Mouse (Mus musculus): ENCODE results near the gene Ttll12. TPM values are rescaled to one million over a fixed set of nuclear protein-coding genes. Genes with fewer than 3 reads are reported as not detected.
A peak's percentile ranks its signal among the peaks of the same experiment; 100 is the strongest.

The Ttll12 gene
- polyA plus RNA-seq, 1 experiment from 2014 or later = 47.1 TPM

DNA sequence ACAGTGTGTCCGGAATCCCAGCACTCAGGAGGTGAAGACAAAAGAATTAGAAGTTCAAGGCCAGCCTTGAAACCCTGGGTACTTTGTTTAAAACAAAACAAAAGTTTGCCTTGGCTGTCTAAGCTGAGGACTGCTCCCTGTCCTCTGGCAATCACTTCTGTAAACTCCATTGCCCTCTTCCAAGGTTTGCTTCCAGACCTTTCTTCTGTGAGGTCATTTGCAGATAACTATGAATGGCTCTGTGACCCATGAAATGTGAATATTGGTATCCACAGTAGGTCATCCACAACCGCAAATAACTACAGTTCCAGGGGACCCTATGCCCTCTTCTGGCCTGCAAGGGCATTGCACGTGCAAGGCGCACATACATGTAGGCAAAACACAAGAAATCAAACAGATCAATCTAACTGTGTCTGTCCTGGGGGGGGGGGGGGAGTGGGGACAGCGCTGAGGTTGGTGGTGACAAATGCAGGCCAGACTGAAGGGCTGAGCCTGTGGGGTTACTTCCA, 62.9 kb downstream of the Ttll12 start:
- H3K9ac ChIP-seq (replicated peaks) = no peak overlapping the region
- peaks cover 5% of the 10 kb centered on the region for H3K4me1 ChIP-seq
- no peak for ATAC-seq (ENCODE audit: low FRiP score, low read depth)
- H3K4me3 ChIP-seq = no peak overlapping the region
- H3K9me3 ChIP-seq = no peaks in the 10 kb centered on the region
- H3K27me3 ChIP-seq = peaks cover 36% of the 10 kb centered on the region
- whole genome bisulfite sequencing = 84% methylated on average over 5 of the region's 5 CpGs
- no peak overlapping the region for H3K27ac ChIP-seq (replicated peaks)
- no peak overlapping the region for H3K4me2 ChIP-seq (replicated peaks)
- no peaks in the 10 kb centered on the region for H3K36me3 ChIP-seq

DNA sequence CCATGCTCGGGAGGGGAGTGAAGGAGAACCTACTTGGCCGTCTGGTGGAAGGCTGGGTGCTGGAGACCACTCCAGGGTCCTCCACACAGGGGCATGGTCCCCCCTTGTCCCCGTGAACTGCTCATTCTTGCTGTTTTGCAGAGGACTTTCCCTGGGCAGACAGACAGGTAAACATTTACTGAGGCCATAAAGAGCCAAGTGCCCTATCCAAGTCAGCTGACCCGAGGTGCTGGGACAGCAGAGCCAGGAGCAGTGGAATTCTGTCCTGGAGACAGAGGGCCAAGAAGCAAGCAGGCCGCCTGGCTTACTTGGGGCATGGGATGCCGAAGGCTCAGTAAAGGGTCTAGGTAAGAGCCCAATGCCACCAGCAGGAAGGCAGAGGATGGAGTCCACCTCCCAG, 64.3 kb downstream of the Ttll12 start:
- ATAC-seq (ENCODE audit: low FRiP score, low read depth) = no peak
- H3K4me3 ChIP-seq = no peak overlapping the region
- H3K27me3 ChIP-seq = peaks cover 49% of the 10 kb centered on the region
- no peak overlapping the region for H3K27ac ChIP-seq (replicated peaks)
- 84% methylated on average over 6 of the region's 6 CpGs for WGBS
- H3K36me3 ChIP-seq = no peaks in the 10 kb centered on the region
- H3K4me1 ChIP-seq = peaks cover 16% of the 10 kb centered on the region
- no peak overlapping the region for H3K4me2 ChIP-seq (replicated peaks)
- no peaks in the 10 kb centered on the region for H3K9me3 ChIP-seq
- no peak overlapping the region for H3K9ac ChIP-seq (replicated peaks)

DNA sequence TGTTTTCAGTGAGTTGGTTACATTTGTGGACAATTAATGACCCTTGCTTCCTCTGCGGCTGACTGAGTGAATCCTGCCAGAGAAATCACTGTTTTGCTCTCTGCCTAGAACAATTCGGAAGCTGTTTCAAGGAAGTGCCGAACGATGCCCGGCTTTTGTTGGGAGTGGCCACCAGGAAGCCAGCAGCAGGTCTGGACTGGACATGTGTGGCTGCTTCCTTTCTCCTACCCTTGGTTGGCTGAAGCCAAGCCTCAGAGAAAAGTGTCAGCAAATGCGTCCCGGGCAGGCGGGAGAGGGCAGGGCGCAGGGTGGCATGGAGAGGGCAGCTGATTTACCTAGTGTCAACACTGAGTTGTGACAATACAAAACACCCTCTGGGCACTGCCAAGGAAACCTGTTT, 64.7 kb downstream of the Ttll12 start:
- Histone ChIP-seq H3K9me3 (no peaks in the 10 kb centered on the region), H3K4me1 (peaks cover 16% of the 10 kb centered on the region), H3K27ac (replicated peaks) (no peak overlapping the region), H3K36me3 (no peaks in the 10 kb centered on the region), H3K9ac (replicated peaks) (no peak overlapping the region), H3K4me3 (no peak overlapping the region), H3K27me3 (peaks cover 54% of the 10 kb centered on the region), H3K4me2 (replicated peaks) (no peak overlapping the region)
- WGBS = 87% methylated on average over 9 of the region's 9 CpGs
- ATAC-seq (ENCODE audit: low FRiP score, low read depth) = no peak

DNA sequence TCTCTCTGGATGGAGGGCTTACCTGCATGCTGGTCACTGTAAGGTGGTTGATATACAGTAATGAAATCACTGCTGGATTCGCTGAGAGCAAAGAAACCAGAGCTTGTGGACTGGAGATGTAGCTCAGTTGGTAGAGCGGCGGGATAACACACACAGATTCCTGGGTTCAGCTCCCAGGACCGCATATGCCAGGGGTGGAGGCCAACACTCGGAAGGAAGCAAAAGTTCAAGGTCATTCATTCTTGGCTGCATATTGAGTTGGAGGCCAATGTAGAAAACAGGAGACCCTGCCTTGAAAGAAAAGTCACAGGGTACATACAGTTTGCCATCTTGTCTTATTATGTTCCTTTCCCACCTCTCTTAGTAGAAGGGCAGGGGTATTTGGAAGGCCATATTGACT, 65.2 kb downstream of the Ttll12 start:
- peaks cover 16% of the 10 kb centered on the region for H3K4me1 ChIP-seq
- no peaks in the 10 kb centered on the region for H3K9me3 ChIP-seq
- no peak overlapping the region for H3K27ac ChIP-seq (replicated peaks)
- 87% methylated on average over 5 of the region's 5 CpGs for WGBS
- no peak for ATAC-seq (ENCODE audit: low FRiP score, low read depth)
- no peaks in the 10 kb centered on the region for H3K36me3 ChIP-seq
- no peak overlapping the region for H3K4me2 ChIP-seq (replicated peaks)
- H3K4me3 ChIP-seq = no peak overlapping the region
- peaks cover 59% of the 10 kb centered on the region for H3K27me3 ChIP-seq
- H3K9ac ChIP-seq (replicated peaks) = no peak overlapping the region

DNA sequence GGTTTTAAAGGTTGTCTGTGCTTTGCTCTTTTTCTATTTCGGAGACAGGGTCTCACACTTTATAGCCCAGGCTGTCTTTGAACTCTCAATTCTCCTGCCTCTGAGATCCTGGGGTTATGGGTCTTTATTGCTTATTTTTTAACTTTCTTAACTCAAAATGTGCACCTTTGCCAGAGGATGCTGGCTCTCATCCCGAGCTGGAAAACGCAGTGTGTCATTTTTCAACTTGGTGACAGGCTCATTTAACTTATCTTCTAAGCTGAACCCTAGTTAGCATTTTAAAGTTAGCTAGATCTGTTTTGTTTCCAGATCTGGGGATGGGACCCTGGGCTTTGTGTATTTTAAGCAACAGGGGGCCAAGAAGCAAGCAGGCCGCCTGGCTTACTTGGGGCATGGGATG, 66.1 kb downstream of the Ttll12 start:
- peaks cover 67% of the 10 kb centered on the region for H3K27me3 ChIP-seq
- no peak overlapping the region for H3K4me3 ChIP-seq
- peaks cover 16% of the 10 kb centered on the region for H3K4me1 ChIP-seq
- 75% methylated on average over 4 of the region's 4 CpGs for WGBS
- H3K27ac ChIP-seq (replicated peaks) = no peak overlapping the region
- no peak for ATAC-seq (ENCODE audit: low FRiP score, low read depth)
- no peaks in the 10 kb centered on the region for H3K9me3 ChIP-seq
- no peak overlapping the region for H3K4me2 ChIP-seq (replicated peaks)
- H3K36me3 ChIP-seq = no peaks in the 10 kb centered on the region
- H3K9ac ChIP-seq (replicated peaks) = no peak overlapping the region

DNA sequence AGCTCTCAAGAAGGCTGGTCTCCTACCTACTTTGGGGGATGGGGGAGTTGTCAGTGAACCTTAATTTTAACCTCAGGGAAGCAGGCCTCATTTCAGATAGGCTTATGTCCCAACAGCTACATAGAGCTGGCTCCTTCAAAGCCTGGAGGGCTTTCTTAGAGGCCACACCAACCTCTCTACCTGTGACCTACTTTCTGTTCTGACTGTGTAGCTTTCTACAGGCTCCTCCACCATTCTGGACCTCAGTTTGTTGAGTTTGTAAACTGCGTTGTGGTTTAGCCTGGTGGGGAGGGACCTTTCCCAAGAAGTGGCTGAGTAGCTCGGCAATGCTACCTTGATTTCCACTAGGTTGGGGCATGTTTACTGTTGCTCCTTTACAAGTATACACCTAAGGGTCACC, 67.2 kb downstream of the Ttll12 start:
- H3K4me2 ChIP-seq (replicated peaks) = peak overlapping the region; percentile 95; the same call in 1 of the 2 replicates
- peaks cover 23% of the 10 kb centered on the region for H3K4me1 ChIP-seq
- H3K9me3 ChIP-seq = no peaks in the 10 kb centered on the region
- H3K4me3 ChIP-seq = no peak overlapping the region
- no peak overlapping the region for H3K9ac ChIP-seq (replicated peaks)
- H3K27me3 ChIP-seq = peaks cover 68% of the 10 kb centered on the region
- 77% methylated on average over 2 of the region's 2 CpGs for WGBS
- ATAC-seq (ENCODE audit: low FRiP score, low read depth) = no peak
- H3K36me3 ChIP-seq = no peaks in the 10 kb centered on the region
- H3K27ac ChIP-seq (replicated peaks) = no peak overlapping the region

DNA sequence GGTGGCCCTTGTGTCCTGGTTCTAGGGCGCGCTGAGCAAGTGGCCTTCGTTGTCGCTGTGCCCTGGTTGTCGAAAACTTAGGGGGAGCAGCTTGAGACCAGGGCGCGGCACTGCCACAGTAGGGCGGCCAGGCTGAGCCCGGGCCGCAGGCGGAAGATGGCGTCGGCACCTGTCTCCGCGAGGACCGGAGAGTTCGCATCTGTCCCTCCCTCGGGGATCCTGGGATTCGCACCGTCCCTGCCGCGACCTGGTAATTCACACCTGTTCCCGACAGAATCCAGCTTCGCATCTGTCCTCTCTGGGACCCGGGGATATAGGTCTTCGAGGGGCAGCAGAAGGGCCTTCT, 67.9 kb downstream of the Ttll12 start:
- under 1% methylated on average over 26 of the region's 26 CpGs for WGBS
- H3K4me2 ChIP-seq (replicated peaks) = peak overlapping the region; percentile 95
- peak overlapping the region; percentile 56 for H3K4me3 ChIP-seq
- no peak overlapping the region for H3K27ac ChIP-seq (replicated peaks)
- peaks cover 68% of the 10 kb centered on the region for H3K27me3 ChIP-seq
- peaks cover 23% of the 10 kb centered on the region for H3K4me1 ChIP-seq
- peak overlapping the region; percentile 55 for H3K9ac ChIP-seq (replicated peaks)
- H3K9me3 ChIP-seq = no peaks in the 10 kb centered on the region
- no peak for ATAC-seq (ENCODE audit: low FRiP score, low read depth)
- H3K36me3 ChIP-seq = no peaks in the 10 kb centered on the region

DNA sequence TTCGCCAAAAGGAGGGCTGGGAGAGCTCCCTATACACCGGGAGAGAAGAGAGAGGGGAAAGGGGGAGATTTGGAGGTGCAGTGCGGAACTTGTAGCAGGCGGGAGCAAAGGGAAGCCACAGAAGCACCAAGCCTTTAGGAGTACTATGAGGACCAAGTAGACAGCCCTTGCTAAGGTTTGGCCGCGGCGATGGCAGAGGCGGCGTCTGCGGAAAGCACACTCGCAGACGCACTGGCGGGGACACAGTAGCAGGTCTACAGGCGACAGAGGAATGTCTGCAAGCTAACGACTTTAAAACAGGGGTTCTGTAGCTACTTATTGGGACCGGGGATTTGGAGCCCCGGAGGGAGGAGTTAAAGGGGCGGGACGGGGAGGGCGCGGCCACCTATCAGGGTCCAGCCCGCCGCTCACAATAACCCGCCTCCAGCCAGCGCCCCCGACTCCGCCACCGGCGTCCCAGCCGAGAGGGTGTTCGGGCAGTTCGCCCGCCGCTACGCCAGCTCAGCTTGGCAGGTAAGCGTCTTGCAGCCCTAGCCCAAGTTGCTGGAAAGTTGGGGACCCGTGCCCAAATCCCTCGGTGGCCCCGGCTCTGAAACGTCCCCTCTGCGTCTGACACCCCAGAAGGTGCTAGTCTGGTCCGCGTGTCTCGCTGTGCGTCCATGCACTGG, 68.4 kb downstream of the Ttll12 start, which contains the start of gene Bik:
Bik (plus strand) TSS at position 439 of the 668 bp plus-strand sequence.
- H3K9me3 ChIP-seq = no peaks in the 10 kb centered on the region
- peaks cover 68% of the 10 kb centered on the region for H3K27me3 ChIP-seq
- H3K27ac ChIP-seq (replicated peaks) = no peak within 1 kb of the TSS
- no peaks in the 10 kb centered on the region for H3K36me3 ChIP-seq
- peaks cover 23% of the 10 kb centered on the region for H3K4me1 ChIP-seq
- H3K4me2 ChIP-seq (replicated peaks) = peak within 1 kb of the TSS; percentile 95
- H3K9ac ChIP-seq (replicated peaks) = peak within 1 kb of the TSS; percentile 55
- ATAC-seq (ENCODE audit: low FRiP score, low read depth) = peak; percentile 69
- under 1% methylated on average over 44 of the region's 45 CpGs for WGBS
- H3K4me3 ChIP-seq = peak within 1 kb of the TSS; percentile 56

Other genes with a start within 250 kb of the Ttll12 start
- gene Arfgap3, start 244.9 kb downstream of the Ttll12 start, polyA plus RNA-seq (2016; fragmentation: Nextera tagmentation; extraction: Ambion mirVana) = 38.8 and 40.0 TPM in 2 replicates
- gene Pacsin2, start 130.6 kb downstream of the Ttll12 start, polyA plus RNA-seq (2016; fragmentation: Nextera tagmentation; extraction: Ambion mirVana) = 43.1 and 43.6 TPM in 2 replicates
- 63.2 and 65.9 TPM in 2 replicates for gene Ttll1, start 84.3 kb downstream of the Ttll12 start, polyA plus RNA-seq (2016; fragmentation: Nextera tagmentation; extraction: Ambion mirVana)
- 1.9 TPM in 2 replicates for gene Bik, start 68.3 kb downstream of the Ttll12 start, polyA plus RNA-seq (2016; fragmentation: Nextera tagmentation; extraction: Ambion mirVana)
- 13.5 and 22.0 TPM in 2 replicates for gene Tspo, start 31.6 kb downstream of the Ttll12 start, polyA plus RNA-seq (2016; fragmentation: Nextera tagmentation; extraction: Ambion mirVana)
- gene Mcat, start 31.4 kb downstream of the Ttll12 start, polyA plus RNA-seq (2016; fragmentation: Nextera tagmentation; extraction: Ambion mirVana) = 40.6 and 45.3 TPM in 2 replicates
- 24.5 and 30.1 TPM in 2 replicates for gene Scube1, start 129.9 kb upstream of the Ttll12 start, polyA plus RNA-seq (2016; fragmentation: Nextera tagmentation; extraction: Ambion mirVana)
- gene Mpped1, start 184.3 kb upstream of the Ttll12 start, polyA plus RNA-seq (2016; fragmentation: Nextera tagmentation; extraction: Ambion mirVana) = 6.7 and 10.8 TPM in 2 replicates

Data from midbrain, embryonic 12.5 days (tissue).